In the genomic region with DNA sequence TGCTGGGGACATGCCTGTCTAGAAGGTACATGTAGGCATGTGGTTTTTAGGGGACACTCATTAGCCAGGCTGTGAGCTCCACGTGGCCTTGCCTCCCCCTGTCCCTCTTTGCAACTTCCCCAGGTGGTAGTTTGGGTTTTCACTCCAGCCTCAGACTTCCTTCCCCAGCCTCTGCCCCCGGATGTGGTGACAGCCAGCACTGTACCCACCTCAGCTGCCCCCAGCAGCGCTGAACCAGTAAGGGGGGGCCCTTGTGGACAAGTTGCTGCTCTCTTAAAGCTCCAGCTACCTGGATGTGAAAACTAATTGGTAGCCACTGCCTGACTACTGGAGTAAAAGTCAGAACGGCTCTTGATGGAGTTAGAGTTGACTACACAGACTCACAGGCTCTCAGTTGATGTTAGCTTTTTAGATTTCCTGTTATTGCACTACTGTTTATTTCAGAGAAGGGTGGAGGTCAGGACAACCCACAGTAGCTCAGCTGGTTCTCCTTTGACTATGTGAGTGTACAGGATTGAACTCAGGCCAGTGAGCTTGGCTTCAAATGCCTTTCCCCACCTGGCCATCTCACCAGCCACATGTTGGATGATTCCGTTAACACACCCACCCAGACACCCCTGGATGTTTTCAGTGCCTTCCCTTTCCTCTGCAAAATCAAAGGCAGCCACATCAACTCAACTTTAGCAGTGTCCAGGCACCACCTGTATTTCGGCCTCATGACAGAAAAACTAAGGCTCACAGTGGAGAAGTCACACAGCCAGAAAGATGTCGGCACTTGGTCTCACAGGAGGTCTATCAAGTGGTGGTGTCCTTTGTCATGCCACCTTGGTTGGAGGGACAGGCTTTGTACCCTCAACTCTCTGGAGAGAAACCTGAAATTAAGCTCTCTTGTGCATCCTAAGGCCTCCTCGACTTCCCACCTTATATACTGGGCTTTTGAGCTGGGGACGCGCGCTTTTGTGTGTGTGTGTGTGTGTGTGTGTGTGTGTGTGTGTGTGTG, we compare ENCODE assay signal across 8 mouse cellular contexts. TPM values are rescaled to one million over a fixed set of nuclear protein-coding genes. Genes with fewer than 3 reads are reported as not detected.
DNase-seq lines count a peak whose midpoint lies in the region; ATAC-seq lines count a peak whose summit lies in the region.

No protein-coding gene starts in this region.

- peaks cover 51% of the 10 kb centered on the region for H3K36me3 ChIP-seq in kidney, embryonic 15.5 days
- H3K36me3 ChIP-seq in forebrain, embryonic 16.5 days (ENCODE audit: control insufficient read depth, insufficient read depth): peaks cover 23% of the 10 kb centered on the region
- peaks cover 52% of the 10 kb centered on the region for H3K36me3 ChIP-seq in limb, embryonic 15.5 days
- H3K36me3 ChIP-seq in midbrain, embryonic 15.5 days (replicated peaks): peaks cover 40% of the 10 kb centered on the region

- no peak for DNase-seq in kidney, adult 11 months
- peak; percentile 84 to 87 for DNase-seq in thymus, postnatal 10 days (ENCODE audit: low spot score in 2 of 2)
- no peak for DNase-seq in urinary bladder, postnatal 25 days (ENCODE audit: low spot score)
- no peak for DNase-seq in left cerebral cortex, postnatal 25 days (ENCODE audit: low spot score in 2 of 2)

- peaks cover 49% of the 10 kb centered on the region for H3K4me1 ChIP-seq in kidney, embryonic 15.5 days
- peaks cover 25% of the 10 kb centered on the region for H3K4me1 ChIP-seq in forebrain, embryonic 16.5 days (replicated peaks; ENCODE audit: control insufficient read depth, insufficient read depth, low read length)
- H3K4me1 ChIP-seq in limb, embryonic 15.5 days: peaks cover 36% of the 10 kb centered on the region
- H3K4me1 ChIP-seq in midbrain, embryonic 15.5 days: peaks cover 27% of the 10 kb centered on the region

- peak overlapping the region; percentile 97 for H3K4me2 ChIP-seq in kidney, embryonic 15.5 days
- H3K4me2 ChIP-seq in forebrain, embryonic 16.5 days (ENCODE audit: low read length): peak overlapping the region; percentile 97
- peak overlapping the region; percentile 92 for H3K4me2 ChIP-seq in limb, embryonic 15.5 days
- peak overlapping the region; percentile 94 for H3K4me2 ChIP-seq in midbrain, embryonic 15.5 days

- peak overlapping the region; percentile 70 for H3K4me3 ChIP-seq in kidney, embryonic 15.5 days (replicated peaks)
- peak overlapping the region; percentile 76 for H3K4me3 ChIP-seq in forebrain, embryonic 16.5 days (replicated peaks; ENCODE audit: low read length)
- peak overlapping the region; percentile 62 for H3K4me3 ChIP-seq in limb, embryonic 15.5 days
- peak overlapping the region; percentile 64 for H3K4me3 ChIP-seq in midbrain, embryonic 15.5 days

- H3K27ac ChIP-seq in kidney, embryonic 15.5 days: peak overlapping the region; percentile 89
- H3K27ac ChIP-seq in forebrain, embryonic 16.5 days (ENCODE audit: low read length): 0 out of 2 replicates have a peak overlapping the region, but pooled peaks have one; percentile 5
- H3K27ac ChIP-seq in limb, embryonic 15.5 days: peak overlapping the region; percentile 89
- peak overlapping the region; percentile 72 for H3K27ac ChIP-seq in midbrain, embryonic 15.5 days

- peak; percentile 4; the same call in 1 of the 2 replicates for ATAC-seq in kidney, embryonic 15.5 days (replicated peaks; ENCODE audit: low FRiP score)
- ATAC-seq in forebrain, embryonic 16.5 days: peak; percentile 7; the same call in 1 of the 2 replicates
- no peak for ATAC-seq in limb, embryonic 15.5 days (ENCODE audit: insufficient number of reproducible peaks, low FRiP score, low TSS enrichment, low read depth)
- ATAC-seq in midbrain, embryonic 15.5 days (replicated peaks): peak; percentile 10; the same call in 1 of the 2 replicates

- intact Hi-C loops in left cerebral cortex, postnatal 25 days (cut with DNase I): no loop called here

- no peaks in the 10 kb centered on the region for H3K9me3 ChIP-seq in kidney, embryonic 15.5 days (replicated peaks)
- no peaks in the 10 kb centered on the region for H3K9me3 ChIP-seq in forebrain, embryonic 16.5 days (ENCODE audit: control insufficient read depth, low read length)
- no peaks in the 10 kb centered on the region for H3K9me3 ChIP-seq in limb, embryonic 15.5 days
- H3K9me3 ChIP-seq in midbrain, embryonic 15.5 days: no peaks in the 10 kb centered on the region

- WGBS in kidney, embryonic 15.5 days: 39% methylated on average over 11 of the region's 11 CpGs
- WGBS in forebrain, embryonic 16.5 days: 48% methylated on average over 11 of the region's 11 CpGs
- 36% methylated on average over 11 of the region's 11 CpGs for WGBS in limb, embryonic 15.5 days
- 44% methylated on average over 11 of the region's 11 CpGs for WGBS in midbrain, embryonic 15.5 days

- no peaks in the 10 kb centered on the region for H3K27me3 ChIP-seq in kidney, embryonic 15.5 days
- no peaks in the 10 kb centered on the region for H3K27me3 ChIP-seq in forebrain, embryonic 16.5 days (replicated peaks; ENCODE audit: control insufficient read depth, insufficient read depth, low read length)
- no peaks in the 10 kb centered on the region for H3K27me3 ChIP-seq in limb, embryonic 15.5 days
- H3K27me3 ChIP-seq in midbrain, embryonic 15.5 days (replicated peaks): no peaks in the 10 kb centered on the region

- peak overlapping the region; percentile 69; the same call in 1 of the 2 replicates for H3K9ac ChIP-seq in kidney, embryonic 15.5 days
- no peak overlapping the region; the same call in 1 of the 2 replicates for H3K9ac ChIP-seq in forebrain, embryonic 16.5 days (replicated peaks; ENCODE audit: low read depth, low read length)
- H3K9ac ChIP-seq in limb, embryonic 15.5 days: no peak overlapping the region
- no peak overlapping the region for H3K9ac ChIP-seq in midbrain, embryonic 15.5 days

RNA-seq across cellular contexts. Expression of a gene that starts 0.8 kb away (rescaled TPM):
- polyA plus RNA-seq in kidney, embryonic 15.5 days (2015; fragmentation: Nextera tagmentation; extraction: Ambion mirVana): 14.6 and 17.7 TPM in 2 replicates
- 6.6 TPM in 2 replicates for polyA plus RNA-seq in forebrain, embryonic 16.5 days (2015; fragmentation: Nextera tagmentation; extraction: Ambion mirVana)
- 20.5 and 21.9 TPM in 2 replicates for polyA plus RNA-seq in limb, embryonic 15.5 days (2015; fragmentation: Nextera tagmentation; extraction: Ambion mirVana)
- polyA plus RNA-seq in midbrain, embryonic 15.5 days (2015; fragmentation: Nextera tagmentation; extraction: Ambion mirVana): 6.7 TPM in 2 replicates
- 1 to 10 TPM; 3.8 to 7.3 TPM for total RNA-seq in left cerebral cortex, postnatal 25 days (2021)

RNA-seq across cellular contexts. Expression of a gene that starts 25.3 kb away (rescaled TPM):
- 32.0 and 34.1 TPM in 2 replicates for polyA plus RNA-seq in kidney, embryonic 15.5 days (2015; fragmentation: Nextera tagmentation; extraction: Ambion mirVana)
- 23.1 and 29.0 TPM in 2 replicates for polyA plus RNA-seq in forebrain, embryonic 16.5 days (2015; fragmentation: Nextera tagmentation; extraction: Ambion mirVana)
- polyA plus RNA-seq in limb, embryonic 15.5 days (2015; fragmentation: Nextera tagmentation; extraction: Ambion mirVana): 25.8 and 27.1 TPM in 2 replicates
- 51.9 and 55.1 TPM in 2 replicates for polyA plus RNA-seq in midbrain, embryonic 15.5 days (2015; fragmentation: Nextera tagmentation; extraction: Ambion mirVana)
- 10 to 100 TPM; 47.7 to 50.8 TPM for total RNA-seq in left cerebral cortex, postnatal 25 days (2021)

RNA-seq across cellular contexts. Expression of a gene that starts 26.2 kb away (rescaled TPM):
- polyA plus RNA-seq in kidney, embryonic 15.5 days (2015; fragmentation: Nextera tagmentation; extraction: Ambion mirVana): 91.5 and 99.8 TPM in 2 replicates
- polyA plus RNA-seq in forebrain, embryonic 16.5 days (2015; fragmentation: Nextera tagmentation; extraction: Ambion mirVana): 189 and 204 TPM in 2 replicates
- 85.8 and 96.1 TPM in 2 replicates for polyA plus RNA-seq in limb, embryonic 15.5 days (2015; fragmentation: Nextera tagmentation; extraction: Ambion mirVana)
- 205 and 227 TPM in 2 replicates for polyA plus RNA-seq in midbrain, embryonic 15.5 days (2015; fragmentation: Nextera tagmentation; extraction: Ambion mirVana)
- total RNA-seq in left cerebral cortex, postnatal 25 days (2021): 100 to 1,000 TPM; 314 to 335 TPM

RNA-seq across cellular contexts. Expression of a gene that starts 33.3 kb away (rescaled TPM):
- polyA plus RNA-seq in kidney, embryonic 15.5 days (2015; fragmentation: Nextera tagmentation; extraction: Ambion mirVana): 2.6 TPM in 2 replicates
- polyA plus RNA-seq in forebrain, embryonic 16.5 days (2015; fragmentation: Nextera tagmentation; extraction: Ambion mirVana): 2.1 and 2.6 TPM in 2 replicates
- polyA plus RNA-seq in limb, embryonic 15.5 days (2015; fragmentation: Nextera tagmentation; extraction: Ambion mirVana): 4.0 TPM in 2 replicates
- 4.7 and 4.8 TPM in 2 replicates for polyA plus RNA-seq in midbrain, embryonic 15.5 days (2015; fragmentation: Nextera tagmentation; extraction: Ambion mirVana)
- total RNA-seq in left cerebral cortex, postnatal 25 days (2021): 100 to 1,000 TPM; 176 to 184 TPM

RNA-seq across cellular contexts. Expression of a gene that starts 49.7 kb away (rescaled TPM):
- 6.8 and 7.8 TPM in 2 replicates for polyA plus RNA-seq in kidney, embryonic 15.5 days (2015; fragmentation: Nextera tagmentation; extraction: Ambion mirVana)
- polyA plus RNA-seq in forebrain, embryonic 16.5 days (2015; fragmentation: Nextera tagmentation; extraction: Ambion mirVana): 1.9 and 4.5 TPM in 2 replicates
- 11.8 and 15.0 TPM in 2 replicates for polyA plus RNA-seq in limb, embryonic 15.5 days (2015; fragmentation: Nextera tagmentation; extraction: Ambion mirVana)
- polyA plus RNA-seq in midbrain, embryonic 15.5 days (2015; fragmentation: Nextera tagmentation; extraction: Ambion mirVana): 9.7 and 16.6 TPM in 2 replicates
- 1 to 10 TPM; 2.5 to 4.0 TPM for total RNA-seq in left cerebral cortex, postnatal 25 days (2021)

Comparison
In these comparisons a context has a peak if more than half of its experiments do, and no peak if none do; other contexts are left out.
1. H3K27ac ChIP-seq: peak in every context shown above with its lines; median percentile 89 in kidney, embryonic 15.5 days; 89 in limb, embryonic 15.5 days; 72 in midbrain, embryonic 15.5 days; 5 in forebrain, embryonic 16.5 days.
2. DNase-seq: peak in thymus, postnatal 10 days (2 of 2); none in kidney, adult 11 months (single experiment), urinary bladder, postnatal 25 days (single experiment) and left cerebral cortex, postnatal 25 days (0 of 2).
3. Peak in every context shown above with its lines, with median percentiles within 50 percentile points of each other: H3K4me2 ChIP-seq and H3K4me3 ChIP-seq.